Mouse (Mus musculus): ENCODE results near the gene Tnip3. TPM values are rescaled to one million over a fixed set of nuclear protein-coding genes. Genes with fewer than 3 reads are reported as not detected.
A peak's percentile ranks its signal among the peaks of the same experiment; 100 is the strongest.

The Tnip3 gene
- polyA plus RNA-seq, 1 experiment from 2014 or later, result 24.0 TPM

DNA sequence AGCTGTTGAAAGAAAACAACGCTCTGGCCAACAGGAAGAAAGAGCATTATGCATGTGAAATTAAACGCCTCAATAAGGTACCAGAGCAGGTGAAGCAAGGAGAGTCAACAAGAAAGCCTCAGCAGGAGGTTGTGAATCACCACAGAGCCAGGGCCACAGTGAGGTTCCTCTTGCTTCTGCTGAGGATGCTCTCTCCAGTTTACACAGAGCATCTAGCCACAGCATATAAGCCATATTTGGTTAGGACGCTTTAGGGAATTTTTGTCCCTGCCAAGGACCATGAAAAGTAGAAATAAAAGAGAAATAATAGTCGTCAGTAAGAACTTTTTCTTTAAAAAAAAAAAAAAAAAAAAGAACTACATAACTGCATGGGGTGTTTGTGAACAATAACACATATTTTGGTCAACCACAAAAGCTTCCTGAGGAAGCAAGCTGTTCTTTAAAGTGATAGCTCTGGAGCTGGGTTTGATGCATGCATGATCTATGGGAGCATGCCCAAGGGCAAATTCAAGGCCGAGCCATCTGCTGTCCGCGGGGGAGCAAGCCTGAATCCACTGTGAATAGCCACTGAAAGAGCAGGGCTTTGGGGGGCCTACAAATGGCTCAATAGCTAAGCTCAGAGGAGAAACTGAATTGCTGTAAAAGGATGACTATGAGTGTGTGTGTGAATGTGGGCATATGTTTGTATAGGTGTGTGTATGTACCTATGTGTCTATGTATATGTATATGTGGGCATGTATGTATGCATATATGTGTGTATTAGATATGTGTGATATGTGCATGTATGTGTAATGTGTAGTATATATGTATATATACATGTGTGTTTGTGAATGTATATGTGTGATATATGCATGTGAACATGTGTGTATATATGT is 75.0 kb downstream of the Tnip3 start:
- no peaks in the 10 kb centered on the region; the same call in 1 of the 2 replicates for H3K36me3 ChIP-seq (ENCODE audit: inconsistent target)
- 8% methylated on average over 7 of the region's 7 CpGs for WGBS (ENCODE audit: missing documents)
- H3K79me2 ChIP-seq (ENCODE audit: inconsistent target), result no peaks in the 10 kb centered on the region
- H3K4me3 ChIP-seq (ENCODE audit: inconsistent target), result no peak overlapping the region
- peak overlapping the region; percentile 58 for H3K27ac ChIP-seq

DNA sequence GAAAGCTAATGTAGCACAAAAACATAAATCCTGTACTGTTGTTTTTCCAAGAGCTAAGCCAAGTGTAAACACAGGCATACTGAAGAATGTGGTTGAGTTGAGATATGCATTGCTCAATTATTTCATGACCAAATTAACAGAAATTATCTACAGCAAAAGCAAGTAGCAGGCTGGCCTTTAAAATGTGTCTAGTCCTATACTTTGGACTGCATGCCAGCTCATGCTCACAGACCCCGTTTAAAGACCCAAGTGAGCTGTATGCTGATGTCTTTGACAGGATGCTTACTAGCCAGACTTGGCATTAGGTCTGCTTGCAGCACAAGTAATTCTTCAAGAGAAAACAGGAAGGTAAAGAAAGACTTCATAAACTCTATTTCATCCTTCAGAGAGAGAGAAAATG is 75.8 kb downstream of the Tnip3 start:
- H3K79me2 ChIP-seq (ENCODE audit: inconsistent target), result no peaks in the 10 kb centered on the region
- no peaks in the 10 kb centered on the region; the same call in 1 of the 2 replicates for H3K36me3 ChIP-seq (ENCODE audit: inconsistent target)
- no peak overlapping the region for H3K4me3 ChIP-seq (ENCODE audit: inconsistent target)
- no peak overlapping the region for H3K27ac ChIP-seq
- 22% methylated on average over 1 of the region's 1 CpGs for WGBS (ENCODE audit: missing documents)

DNA sequence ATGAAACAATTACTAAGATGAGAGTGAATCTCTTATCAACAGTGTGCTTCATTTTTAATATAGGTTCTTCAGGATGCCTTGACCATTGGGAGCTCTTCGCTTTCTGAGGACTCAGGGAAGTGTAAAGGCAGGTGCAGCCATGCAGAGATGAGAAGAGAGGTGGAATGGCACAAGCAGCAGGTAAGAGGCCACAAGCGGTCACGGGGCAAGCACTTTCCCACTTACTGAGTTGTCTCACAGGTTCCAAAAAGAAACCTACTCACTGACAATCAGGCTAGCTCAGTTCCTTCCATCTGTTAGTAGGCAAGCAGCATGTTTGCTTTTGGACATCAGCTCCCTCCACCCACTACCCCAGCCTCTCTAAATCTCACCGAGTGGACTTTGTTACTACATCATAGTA is 80.7 kb downstream of the Tnip3 start:
- no peaks in the 10 kb centered on the region for H3K79me2 ChIP-seq (ENCODE audit: inconsistent target)
- H3K36me3 ChIP-seq (ENCODE audit: inconsistent target), result no peaks in the 10 kb centered on the region; the same call in 1 of the 2 replicates
- WGBS (ENCODE audit: missing documents), result 91% methylated on average over 4 of the region's 4 CpGs
- H3K4me3 ChIP-seq (ENCODE audit: inconsistent target), result no peak overlapping the region
- H3K27ac ChIP-seq, result no peak overlapping the region

DNA sequence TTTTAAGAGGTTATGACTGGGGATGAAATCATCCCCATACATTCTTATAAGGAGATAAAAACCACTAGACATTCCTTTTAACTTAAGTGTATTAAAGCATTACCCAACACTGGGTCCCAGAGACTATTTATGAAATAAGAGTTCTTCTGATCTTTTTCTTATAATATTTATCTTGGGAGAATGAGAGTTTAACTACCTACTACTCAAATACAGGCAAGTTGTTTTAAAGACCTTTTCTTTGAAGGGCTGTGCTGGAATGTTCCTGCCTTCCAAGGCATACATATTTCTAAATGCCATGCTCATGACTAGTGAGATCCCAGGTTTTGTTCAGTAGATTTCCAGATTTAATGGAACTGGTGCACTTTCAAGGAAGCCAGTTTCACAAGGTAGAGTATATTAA is 81.8 kb downstream of the Tnip3 start:
- Histone ChIP-seq H3K79me2 (ENCODE audit: inconsistent target) (no peaks in the 10 kb centered on the region), H3K27ac (no peak overlapping the region), H3K4me3 (ENCODE audit: inconsistent target) (no peak overlapping the region), H3K36me3 (ENCODE audit: inconsistent target) (no peaks in the 10 kb centered on the region; the same call in 1 of the 2 replicates)

DNA sequence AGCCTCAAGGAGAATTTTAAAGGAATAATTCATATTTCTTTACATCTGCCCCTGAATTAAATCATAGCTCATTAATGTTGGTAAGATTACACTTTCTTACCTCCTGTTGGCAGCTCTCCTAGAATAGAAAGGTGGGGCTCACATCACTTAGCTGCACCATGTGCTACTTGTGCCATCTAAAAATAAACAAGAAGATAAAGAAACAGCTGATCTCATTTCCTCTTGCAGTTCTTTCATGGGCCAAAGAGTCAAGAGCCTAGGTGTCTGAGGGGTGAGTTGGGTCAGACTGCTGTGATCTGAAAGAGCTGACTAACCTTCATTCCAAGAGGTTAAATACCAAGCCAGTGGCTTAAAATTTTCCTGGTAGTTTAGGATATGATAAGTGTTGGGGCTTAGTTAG is 86.7 kb downstream of the Tnip3 start:
- Histone ChIP-seq H3K79me2 (ENCODE audit: inconsistent target) (no peaks in the 10 kb centered on the region), H3K27ac (peak overlapping the region; percentile 37), H3K36me3 (ENCODE audit: inconsistent target) (no peaks in the 10 kb centered on the region), H3K4me3 (ENCODE audit: inconsistent target) (no peak overlapping the region)

DNA sequence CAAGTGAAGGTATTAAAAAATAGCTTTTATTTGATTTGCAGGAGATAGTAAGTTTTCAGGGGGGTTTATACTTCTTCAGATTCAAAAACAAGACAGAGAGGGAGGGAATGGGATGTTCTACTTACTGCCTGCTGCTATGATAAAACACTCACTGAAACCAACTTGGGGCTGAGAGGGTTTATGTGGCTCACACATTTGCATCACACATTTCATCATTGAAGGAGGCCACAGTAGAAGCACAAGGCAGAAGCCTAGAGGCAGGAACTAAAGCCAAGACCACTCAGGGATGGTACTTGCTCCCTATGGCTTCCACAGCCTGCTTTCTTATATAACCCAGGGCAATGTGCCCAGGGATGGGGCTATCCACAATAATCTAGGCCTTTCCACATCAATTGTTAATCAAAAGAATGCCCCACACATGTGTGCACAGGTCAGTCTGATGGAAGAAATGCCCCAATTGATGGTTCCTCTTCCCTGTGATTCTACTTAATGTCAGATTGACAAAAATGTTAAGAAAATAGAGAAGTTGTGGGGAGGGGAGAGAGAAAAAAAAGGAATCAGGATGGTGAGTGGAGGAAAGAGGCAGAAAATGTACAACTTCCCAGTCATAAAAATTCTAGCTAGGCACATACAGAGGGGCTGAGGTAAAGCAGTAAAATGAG is 88.9 kb downstream of the Tnip3 start:
- Histone ChIP-seq H3K4me3 (ENCODE audit: inconsistent target) (no peak overlapping the region), H3K36me3 (ENCODE audit: inconsistent target) (0 out of 2 replicates have a peak, but pooled peaks cover 4% of the 10 kb centered on the region), H3K27ac (peak overlapping the region; percentile 72), H3K79me2 (ENCODE audit: inconsistent target) (no peaks in the 10 kb centered on the region)

DNA sequence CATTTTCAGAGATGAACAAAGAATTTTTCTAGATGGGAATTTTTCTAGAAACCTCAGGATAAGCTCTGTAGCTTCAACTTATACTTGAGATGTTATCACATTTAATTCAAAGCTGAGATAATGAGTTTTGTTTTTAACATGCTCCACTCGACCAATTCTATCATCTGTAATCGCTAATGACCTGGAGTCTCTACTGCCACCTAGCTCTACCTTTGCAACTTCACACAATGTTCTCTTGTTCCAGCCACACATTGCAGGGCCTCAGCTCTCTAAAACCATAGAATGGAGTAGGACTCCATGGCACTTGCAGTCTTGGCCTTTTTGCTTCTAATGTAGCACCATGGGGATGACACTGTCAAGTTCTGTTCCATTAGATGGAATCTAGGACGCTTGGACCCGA is 90.5 kb downstream of the Tnip3 start:
- WGBS (ENCODE audit: missing documents), result 69% methylated on average over 4 of the region's 4 CpGs
- H3K79me2 ChIP-seq (ENCODE audit: inconsistent target), result no peaks in the 10 kb centered on the region
- H3K4me3 ChIP-seq (ENCODE audit: inconsistent target), result no peak overlapping the region
- no peak overlapping the region for H3K27ac ChIP-seq
- H3K36me3 ChIP-seq (ENCODE audit: inconsistent target), result 0 out of 2 replicates have a peak, but pooled peaks cover 4% of the 10 kb centered on the region

DNA sequence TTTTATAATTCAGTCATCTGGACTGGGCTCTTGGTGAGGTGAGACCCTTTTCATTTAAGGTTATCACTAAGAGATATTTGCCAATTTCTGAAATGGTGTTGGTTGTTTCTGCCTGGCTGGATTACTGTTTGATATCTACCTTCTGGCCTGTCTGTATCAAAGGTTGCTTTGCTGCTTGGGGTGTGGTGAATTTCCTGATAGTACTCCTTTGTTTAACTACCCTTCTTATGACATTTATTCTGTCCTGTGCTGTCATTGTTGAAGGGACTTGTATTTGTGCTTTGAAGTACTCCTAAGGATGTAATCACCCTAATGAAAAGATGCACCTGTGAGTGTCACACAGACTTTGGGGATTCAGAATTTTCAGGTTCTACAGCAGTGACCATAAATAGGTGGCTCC is 96.1 kb downstream of the Tnip3 start:
- Histone ChIP-seq H3K79me2 (ENCODE audit: inconsistent target) (no peaks in the 10 kb centered on the region), H3K36me3 (ENCODE audit: inconsistent target) (0 out of 2 replicates have a peak, but pooled peaks cover 4% of the 10 kb centered on the region)

DNA sequence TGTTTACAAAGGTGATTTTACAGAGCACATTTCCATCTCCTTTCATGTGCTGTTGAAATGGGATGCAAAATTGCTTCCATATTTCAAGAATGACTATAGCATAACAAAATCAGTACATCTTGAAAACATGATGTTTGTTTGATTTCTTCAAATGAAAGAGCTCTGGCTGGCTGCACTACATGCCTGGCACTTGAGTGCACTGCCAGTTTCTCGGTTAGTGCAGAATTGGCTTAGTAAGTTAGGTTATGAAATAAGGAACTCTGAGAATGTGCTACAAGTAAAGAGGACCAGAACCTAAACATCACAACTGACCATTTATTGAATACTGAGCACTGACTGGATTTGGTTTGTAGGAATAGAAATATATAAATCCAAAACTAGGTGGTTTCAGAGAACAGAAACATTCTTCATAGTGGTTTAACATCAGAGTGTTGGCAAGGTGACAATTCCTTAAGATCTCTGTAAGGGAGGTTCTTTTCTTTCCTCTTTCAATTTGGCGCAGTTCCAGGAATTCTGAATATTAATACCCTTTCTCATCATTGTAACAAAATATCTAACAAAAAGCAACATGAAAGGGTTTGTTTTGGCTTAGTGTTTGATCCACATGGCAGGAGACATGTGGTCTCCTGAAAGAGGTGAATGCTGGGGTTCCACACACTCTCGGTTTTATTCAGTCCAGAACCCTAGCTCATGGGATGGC is 98.1 kb downstream of the Tnip3 start:
- WGBS (ENCODE audit: missing documents), result 72% methylated on average over 3 of the region's 3 CpGs
- H3K79me2 ChIP-seq (ENCODE audit: inconsistent target), result no peaks in the 10 kb centered on the region

More for the DNA sequence above, 96.1 kb downstream of the Tnip3 start:
- Histone ChIP-seq H3K4me3 (ENCODE audit: inconsistent target) (no peak overlapping the region), H3K27ac (no peak overlapping the region)

DNA sequence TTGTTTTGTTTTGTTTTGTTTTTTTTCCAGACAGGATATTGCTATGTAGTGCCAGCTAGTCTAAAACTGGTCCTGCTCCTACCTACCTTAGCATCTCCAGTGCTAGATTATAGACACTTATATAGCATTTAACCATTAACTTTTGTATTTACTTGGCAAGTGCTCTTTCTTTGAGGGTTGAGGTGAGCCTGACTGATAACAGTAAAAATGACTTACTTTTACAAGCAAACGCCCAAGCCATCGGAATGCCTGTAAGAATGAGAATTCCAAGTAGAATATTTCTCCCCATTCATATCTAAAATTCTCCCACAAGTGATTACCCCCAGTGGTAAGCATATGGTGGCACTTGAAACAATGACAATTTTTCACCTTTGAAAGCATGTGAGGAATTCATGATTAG is 105.5 kb downstream of the Tnip3 start:
- Histone ChIP-seq H3K79me2 (ENCODE audit: inconsistent target) (no peaks in the 10 kb centered on the region), H3K4me3 (ENCODE audit: inconsistent target) (no peak overlapping the region), H3K36me3 (ENCODE audit: inconsistent target) (peaks cover 11% of the 10 kb centered on the region; the same call in 1 of the 2 replicates), H3K27ac (no peak overlapping the region)
- 97% methylated on average over 2 of the region's 2 CpGs for WGBS (ENCODE audit: missing documents)

More for the DNA sequence above, 98.1 kb downstream of the Tnip3 start:
- Histone ChIP-seq H3K4me3 (ENCODE audit: inconsistent target) (no peak overlapping the region), H3K36me3 (ENCODE audit: inconsistent target) (0 out of 2 replicates have a peak, but pooled peaks cover 4% of the 10 kb centered on the region), H3K27ac (no peak overlapping the region)

DNA sequence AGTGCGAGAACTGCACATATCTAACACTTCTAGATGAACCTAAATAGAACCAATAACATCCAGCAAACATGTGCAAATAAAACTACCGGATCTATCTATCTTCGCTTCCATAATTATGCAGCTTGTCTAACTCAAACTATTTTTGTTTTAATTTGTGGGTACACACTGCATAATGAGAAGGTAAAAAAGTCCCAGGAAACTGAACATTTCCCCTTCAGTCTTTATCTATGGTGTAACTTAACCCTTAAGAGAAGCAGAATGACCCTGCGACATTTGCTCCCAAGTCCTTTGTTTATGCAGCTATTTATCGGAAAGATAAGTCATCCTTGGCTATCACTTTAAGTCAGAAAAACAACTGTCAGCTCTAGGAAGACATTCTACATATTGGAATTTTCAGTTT is 107.1 kb downstream of the Tnip3 start:
- 98% methylated on average over 5 of the region's 5 CpGs for WGBS (ENCODE audit: missing documents)
- no peak overlapping the region for H3K27ac ChIP-seq
- H3K79me2 ChIP-seq (ENCODE audit: inconsistent target), result no peaks in the 10 kb centered on the region
- H3K4me3 ChIP-seq (ENCODE audit: inconsistent target), result no peak overlapping the region
- H3K36me3 ChIP-seq (ENCODE audit: inconsistent target), result peaks cover 11% of the 10 kb centered on the region; the same call in 1 of the 2 replicates

DNA sequence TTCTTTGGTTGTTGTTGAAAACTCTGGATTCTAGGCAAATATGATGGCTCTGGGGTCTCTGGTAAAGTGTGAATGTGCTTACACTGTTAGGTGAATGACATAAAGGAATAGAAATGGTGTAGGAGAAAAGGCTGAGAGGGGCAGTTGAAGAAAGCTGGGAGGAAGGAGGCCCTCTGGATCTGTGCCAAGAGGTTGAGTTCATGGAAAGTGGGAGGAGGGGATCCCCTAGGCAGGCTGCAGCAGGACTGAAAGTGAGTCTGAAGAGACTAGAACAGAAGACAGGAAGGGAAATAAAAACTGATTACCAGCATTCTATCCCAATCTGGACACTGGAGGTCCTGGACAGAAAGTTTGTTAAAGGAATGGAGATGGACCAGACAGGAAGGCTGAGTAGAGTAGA is 117.3 kb downstream of the Tnip3 start:
- H3K4me3 ChIP-seq (ENCODE audit: inconsistent target), result no peak overlapping the region
- no peak overlapping the region for H3K27ac ChIP-seq
- H3K36me3 ChIP-seq (ENCODE audit: inconsistent target), result no peaks in the 10 kb centered on the region
- H3K79me2 ChIP-seq (ENCODE audit: inconsistent target), result no peaks in the 10 kb centered on the region

DNA sequence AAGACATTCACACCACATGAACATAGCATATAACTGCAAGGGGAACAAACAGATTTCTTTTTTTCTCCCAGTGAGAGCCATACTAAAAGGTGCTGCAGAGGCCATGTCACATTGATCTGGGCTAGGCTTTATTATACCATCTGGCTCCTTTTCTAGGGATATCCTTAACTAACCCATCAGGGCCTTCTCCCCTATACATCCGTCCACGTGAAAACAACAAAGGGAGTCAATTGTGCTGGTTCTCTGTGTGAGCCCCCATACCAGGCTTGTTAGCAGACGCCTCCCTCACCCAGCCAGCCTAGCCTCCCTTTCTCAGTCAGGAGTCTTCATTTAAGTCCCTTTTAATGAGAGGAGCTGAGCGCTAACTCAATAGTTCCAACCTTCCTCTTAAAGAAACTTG is 119.0 kb downstream of the Tnip3 start:
- Histone ChIP-seq H3K36me3 (ENCODE audit: inconsistent target) (no peaks in the 10 kb centered on the region), H3K4me3 (ENCODE audit: inconsistent target) (no peak overlapping the region), H3K27ac (no peak overlapping the region), H3K79me2 (ENCODE audit: inconsistent target) (no peaks in the 10 kb centered on the region)
- 98% methylated on average over 4 of the region's 4 CpGs for WGBS (ENCODE audit: missing documents)

DNA sequence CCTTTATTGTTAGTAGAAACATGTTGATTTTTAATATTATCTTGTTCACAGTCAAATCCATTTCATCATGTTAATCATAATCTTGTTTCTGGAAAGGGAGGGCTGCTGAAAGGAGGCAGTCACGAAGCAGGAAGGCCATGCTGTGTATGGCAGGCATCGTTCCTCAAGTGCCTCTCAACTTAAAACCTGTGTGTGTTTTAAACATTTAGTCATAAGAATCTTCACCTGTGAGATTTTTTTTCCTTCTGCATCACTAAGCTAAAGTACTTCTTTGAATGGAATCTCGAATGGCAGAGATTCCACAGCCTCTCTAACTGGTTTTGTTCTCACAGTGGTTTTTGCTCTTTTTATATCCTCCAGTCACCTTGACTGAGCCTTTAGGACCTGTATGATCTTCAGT is 121.3 kb downstream of the Tnip3 start:
- H3K4me3 ChIP-seq (ENCODE audit: inconsistent target), result no peak overlapping the region
- WGBS (ENCODE audit: missing documents), result 71% methylated on average over 3 of the region's 3 CpGs
- no peaks in the 10 kb centered on the region for H3K79me2 ChIP-seq (ENCODE audit: inconsistent target)
- no peaks in the 10 kb centered on the region for H3K36me3 ChIP-seq (ENCODE audit: inconsistent target)
- H3K27ac ChIP-seq, result no peak overlapping the region

DNA sequence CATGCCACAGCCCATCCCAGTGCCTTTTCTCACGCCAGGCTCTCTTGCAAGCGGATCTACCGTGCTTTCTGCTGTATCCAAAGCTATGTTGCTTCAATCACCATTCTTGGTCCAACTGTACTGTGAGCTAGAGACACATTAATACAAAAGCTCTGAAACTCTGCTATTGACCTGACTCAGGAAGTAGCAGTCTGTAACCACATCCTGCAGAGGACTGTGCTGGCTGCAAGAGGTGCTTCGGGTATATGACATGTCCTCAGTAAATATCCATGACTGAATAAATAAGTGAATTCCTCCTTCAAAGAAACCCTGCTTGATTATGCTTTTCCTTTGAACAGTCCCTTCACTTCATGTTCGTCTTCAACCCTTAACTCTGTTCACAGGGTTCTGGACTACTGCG is 122.6 kb downstream of the Tnip3 start:
- H3K79me2 ChIP-seq (ENCODE audit: inconsistent target), result no peaks in the 10 kb centered on the region
- WGBS (ENCODE audit: missing documents), result 53% methylated on average over 6 of the region's 6 CpGs
- H3K4me3 ChIP-seq (ENCODE audit: inconsistent target), result no peak overlapping the region
- H3K36me3 ChIP-seq (ENCODE audit: inconsistent target), result no peaks in the 10 kb centered on the region
- H3K27ac ChIP-seq, result no peak overlapping the region

Measured in macrophage (primary cell).